Mouse (Mus musculus) cerebellum, postnatal 25 days (tissue): ENCODE data around the gene Gm5269.

ENCODE experiments used
- DNase-seq, 2 experiments: peaks; one replicate each; pipeline ENCODE4 v3.0.0; 2021; ENCODE audit warnings: mixed read lengths in 2 of 2

Gm5269 gene

DNA sequence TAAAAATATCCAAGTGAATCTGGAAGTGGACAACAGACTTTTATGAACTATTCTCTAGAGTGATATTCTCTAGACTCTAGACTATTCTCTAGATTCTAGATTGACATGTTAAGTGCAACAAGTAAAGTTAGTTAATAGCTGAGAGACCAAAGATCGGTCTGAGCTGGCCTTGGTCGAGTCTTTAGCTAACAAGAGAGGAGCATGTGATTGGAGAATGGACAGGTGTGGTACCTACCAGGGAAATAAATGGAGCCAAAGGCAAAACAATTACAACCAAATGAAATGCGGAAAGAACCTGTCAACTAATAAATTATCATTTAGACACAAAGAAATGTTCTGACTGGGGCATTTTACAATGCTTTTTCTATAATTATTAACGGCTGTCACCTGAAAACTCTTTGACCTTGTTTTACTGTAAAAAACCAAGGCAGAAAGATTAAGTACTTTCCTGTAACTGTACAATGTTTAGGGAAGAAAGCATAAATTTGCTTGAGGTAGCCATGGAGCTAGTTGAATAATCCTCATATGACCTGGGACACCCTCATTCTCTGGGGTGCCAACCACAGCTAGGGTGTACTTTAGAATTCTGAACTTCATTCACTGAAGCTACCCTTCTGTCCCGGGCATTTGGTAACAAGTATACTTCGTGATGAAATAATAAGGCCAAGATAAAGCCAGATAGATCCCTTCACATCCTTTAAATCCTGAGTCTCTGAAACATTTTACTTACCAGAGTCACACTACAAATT, 13.4 kb downstream of the Gm5269 start:
- DNase-seq: no peak

DNA sequence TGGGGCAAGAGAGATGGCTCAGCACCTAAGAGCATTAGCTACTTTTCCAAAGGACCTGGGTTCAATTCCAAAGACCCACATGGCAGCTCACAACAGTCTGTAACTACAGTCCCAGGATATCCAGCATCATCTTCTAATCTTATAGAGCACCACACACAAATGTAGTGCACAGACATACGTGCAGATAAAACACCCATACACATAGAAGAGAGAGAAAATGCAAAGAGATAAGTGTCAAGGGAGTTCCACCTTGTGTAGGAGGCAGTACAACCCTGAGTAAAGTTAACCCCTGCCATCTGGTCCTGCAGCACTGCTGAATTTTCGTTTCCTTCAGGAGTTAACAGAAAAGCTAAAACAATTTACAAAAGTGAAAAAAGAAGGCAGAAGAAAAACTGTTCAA, 14.4 kb downstream of the Gm5269 start:
- DNase-seq: no peak

DNA sequence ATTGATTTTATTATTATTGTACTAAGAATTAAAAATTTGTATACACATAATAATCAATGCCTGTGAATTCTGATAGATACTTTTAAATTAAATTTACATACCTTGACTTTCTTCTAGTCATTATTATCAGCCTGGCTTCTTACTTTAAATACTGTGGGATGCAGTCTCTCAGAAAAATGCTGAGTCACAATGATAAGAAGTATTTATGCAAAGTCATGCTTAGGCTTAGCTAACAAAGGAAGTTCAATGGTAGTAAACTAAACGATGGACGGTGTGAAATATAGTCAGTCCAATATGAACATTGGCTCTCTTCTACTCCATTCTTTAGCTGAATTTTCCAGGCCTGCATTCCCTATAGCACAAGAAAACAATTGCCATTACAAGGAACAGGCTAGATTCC, 16.8 kb downstream of the Gm5269 start:
- DNase-seq: no peak

DNA sequence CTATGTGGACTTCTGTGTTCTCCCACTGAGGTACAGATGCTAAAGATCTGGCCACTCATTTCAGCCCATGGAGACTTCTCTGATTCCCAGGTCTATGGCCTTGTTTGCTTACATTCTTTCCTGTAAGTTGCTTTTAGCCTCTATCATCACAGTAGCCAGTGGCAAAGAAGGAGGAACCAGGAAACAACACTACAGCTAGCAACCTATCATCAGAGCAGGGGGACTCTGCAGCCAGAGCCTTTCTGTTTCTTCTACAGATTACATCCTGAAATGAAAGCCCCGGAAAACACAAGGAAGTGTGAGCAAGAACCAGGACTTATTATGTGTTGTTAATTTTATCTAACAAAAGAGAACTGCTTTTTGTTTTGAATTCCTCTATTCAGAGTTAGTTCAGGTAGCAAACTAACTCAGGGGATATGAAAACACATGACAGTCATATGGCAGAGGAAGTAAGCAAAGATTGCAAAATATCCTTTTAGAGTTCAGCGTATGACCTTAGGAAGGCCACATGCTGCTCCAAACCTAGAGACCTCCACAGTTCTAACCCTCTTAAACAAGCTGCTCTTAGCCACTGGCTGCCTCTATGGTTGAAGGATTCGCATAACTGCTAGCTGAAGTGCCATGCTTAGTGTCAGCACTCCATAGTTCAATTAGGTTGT, 21.5 kb downstream of the Gm5269 start:
- no peak for DNase-seq

DNA sequence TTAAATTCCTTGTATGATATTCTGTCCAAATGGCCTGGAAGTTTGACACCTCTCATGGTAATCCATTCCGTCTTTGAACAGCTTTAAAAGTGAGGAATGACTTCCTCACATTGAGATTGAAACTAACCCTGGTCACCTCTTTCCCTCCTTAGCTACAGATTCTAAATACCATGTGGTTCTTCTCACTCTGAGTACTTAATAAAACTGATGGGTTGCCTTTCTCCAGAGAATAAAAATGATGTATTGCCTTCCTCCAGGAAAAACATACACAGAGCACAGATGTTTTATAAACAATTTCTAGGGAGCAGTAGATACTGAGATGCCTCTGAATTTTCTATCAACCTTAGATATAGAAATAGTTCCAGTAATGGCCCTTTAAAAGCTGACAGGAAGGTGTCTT, 22.0 kb downstream of the Gm5269 start:
- DNase-seq: no peak

DNA sequence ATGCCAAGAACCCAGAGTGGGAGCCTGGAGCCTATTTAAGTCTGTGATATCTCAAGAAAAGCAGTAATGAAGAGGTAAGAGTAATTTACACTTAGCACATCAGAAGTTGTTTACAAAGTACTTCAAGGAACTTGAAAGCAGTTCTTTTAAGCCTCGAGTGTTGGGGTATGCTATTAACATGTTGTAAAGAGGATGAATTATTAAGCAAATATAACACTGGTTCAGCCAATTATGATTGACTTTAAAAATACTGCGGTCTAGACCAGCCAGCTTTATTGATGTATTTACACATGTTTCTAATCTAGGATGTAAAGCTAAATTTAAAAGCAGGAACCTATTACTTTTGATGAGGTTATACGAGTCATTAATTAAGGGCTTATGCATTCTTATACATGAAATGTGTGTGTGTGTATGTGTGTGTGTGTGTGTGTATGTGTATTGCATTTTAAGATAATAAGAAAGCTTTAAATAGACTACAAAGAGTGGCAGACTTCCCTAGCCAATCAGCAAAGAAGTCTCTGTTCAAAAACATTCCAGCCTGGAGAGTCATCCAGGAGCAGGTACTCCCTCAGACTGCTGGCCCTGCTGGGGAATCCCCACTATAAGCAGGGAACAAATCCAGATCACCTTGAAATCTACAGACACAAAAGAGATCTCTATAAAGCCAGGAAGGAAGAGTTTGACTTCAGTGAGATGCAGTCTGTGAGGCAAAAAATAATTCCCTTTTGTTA, 23.6 kb downstream of the Gm5269 start:
- DNase-seq: no peak

DNA sequence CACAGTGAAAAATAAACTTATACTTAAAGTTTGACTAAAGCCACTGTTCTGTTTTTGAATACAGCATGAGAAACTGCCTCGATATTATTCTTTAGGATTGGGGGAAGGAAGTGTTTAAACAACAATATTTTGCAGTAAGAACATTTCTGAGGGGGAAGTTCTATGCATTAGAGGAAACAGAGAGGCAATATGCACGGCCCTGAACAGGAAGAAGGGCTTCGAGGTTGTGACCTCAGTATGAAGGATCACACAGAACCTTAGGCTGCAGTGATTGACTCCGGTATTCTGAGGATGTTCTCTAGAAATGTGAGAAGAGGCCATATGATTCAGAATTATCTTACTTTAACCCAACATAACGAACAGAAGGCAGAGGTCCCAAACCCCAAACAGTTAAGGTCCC, 24.3 kb downstream of the Gm5269 start:
- DNase-seq: no peak

DNA sequence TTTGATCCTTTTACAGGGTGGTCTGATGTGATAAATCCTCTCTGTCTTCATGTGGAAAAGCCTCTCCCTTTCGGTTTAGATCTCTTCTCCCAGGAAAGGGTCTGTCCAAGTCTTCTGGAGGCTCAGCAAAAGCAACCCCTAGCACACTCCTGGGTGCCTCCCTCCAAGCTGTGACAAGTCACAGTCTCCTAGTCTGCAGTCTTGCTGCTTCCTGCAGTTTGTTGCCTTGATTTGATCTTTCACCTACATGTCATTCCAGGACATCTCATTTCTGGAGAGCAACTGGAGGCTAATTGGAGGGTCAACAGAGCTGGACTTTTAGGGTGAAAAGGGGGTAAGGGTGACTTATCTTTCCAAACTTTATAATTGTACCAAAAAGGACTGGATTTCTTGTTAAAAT, 24.8 kb downstream of the Gm5269 start:
- no peak for DNase-seq

DNA sequence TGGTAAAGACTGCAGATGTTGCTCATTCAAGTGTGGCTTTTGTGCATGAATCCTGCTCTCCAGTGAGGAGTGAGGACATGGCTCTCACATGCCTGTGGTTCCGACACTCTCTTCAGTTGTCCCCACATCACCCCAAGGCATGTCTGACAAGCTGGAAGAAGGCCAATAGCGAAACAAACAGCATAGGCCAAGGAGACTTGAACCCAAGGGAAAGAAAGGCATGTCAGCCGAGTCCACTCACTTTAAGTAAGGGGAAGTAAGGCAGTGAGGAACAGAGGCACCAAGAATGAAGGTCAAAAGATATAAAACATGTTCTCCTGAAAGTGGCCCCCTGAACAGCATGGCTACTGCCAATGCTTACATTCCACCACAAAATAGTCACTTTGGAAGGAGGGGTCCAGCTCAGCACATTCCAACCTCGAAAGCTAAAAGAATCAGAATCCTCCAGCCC, 25.5 kb downstream of the Gm5269 start:
- no peak for DNase-seq

DNA sequence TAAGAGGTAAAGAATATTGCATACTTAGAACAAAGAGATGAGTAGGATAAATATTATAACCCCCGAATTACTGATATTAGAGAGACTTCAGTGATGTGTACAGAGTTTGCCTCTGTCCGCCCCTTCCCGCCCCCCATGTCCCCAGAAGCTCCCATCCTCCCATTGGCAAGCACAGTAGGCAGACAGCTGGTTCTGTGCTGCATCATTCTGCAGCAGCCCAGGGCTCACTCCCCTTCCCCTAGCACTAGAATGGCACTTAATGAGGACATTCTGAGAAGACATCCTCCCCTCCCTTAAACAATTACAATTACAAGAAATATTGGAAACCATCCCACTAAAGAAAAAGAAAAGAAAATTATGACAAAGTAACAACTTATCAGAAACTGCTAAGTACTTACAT, 26.4 kb downstream of the Gm5269 start:
- no peak for DNase-seq

DNA sequence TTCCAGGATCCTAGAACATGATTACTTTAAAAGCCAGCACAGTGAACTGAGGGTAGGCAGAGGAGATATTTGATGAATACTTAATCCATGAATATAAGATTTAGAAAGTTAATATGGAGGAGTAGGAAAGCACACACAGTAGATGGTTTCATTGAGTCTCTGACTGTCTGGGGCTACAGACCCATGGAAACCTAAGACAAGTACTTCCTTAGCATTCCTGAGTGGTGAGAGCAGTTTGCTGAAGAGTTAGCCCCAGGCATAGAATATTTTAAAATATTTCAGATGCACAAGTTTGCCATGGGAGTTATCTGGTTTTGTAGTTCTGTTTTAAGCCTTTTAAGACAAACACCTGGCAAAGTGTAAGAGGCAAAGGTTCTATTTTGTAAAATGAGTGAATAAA, 28.9 kb downstream of the Gm5269 start:
- no peak for DNase-seq

DNA sequence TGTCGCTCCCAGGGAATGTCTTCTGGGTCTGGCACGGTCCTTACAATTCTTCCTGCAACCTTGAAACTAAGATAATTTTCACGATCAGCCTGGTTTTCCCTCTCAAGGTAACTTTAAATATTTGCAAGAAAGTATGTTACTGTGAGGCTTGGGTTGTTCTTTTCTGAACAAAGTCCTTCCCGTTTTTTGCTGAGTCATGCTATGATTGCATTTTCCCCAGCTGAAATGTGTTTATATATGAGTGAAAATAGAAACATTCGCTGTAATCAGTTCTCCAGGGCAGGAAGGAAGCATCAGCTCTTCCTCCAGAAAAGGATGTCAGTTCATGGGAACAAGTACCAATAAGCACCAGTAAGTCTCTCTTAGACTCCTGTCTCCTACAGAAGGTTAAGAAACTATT, 29.7 kb downstream of the Gm5269 start:
- no peak for DNase-seq

DNA sequence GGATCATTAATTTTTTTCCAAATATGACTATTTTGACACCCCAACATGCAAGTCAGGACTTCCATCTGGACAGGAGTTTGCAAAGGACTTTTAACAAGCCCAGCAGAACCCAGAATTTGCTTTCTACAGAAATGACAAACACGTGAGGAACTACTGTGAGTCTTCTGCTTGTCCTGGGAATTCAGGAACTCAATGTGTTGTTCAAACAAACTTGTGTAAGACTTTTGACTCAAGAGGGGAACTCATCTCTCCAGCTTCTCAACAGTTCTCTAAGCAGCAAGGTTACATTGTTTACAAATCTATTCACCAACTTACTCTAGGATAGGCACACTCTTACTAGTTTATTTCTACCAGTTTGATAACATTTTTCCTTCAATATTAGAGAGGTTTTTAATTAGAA, 32.0 kb downstream of the Gm5269 start:
- no peak for DNase-seq

DNA sequence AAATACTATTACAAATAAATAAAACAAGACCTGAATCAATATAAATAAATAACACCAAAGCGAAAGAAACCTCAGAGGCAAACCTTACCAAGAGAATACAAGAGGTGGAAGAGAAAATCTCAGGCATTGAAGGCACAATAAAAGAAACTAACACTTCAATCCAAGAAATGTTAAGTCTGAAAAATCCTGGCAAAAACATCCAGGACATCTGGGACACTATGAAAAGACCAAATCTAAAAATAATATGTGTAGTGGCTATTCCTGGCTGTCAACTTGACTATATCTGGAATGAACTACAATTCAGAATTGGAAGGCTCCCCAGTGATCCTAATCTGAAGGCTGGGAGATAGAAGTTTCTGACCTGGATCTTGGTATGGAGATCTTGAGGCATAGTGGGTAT, 44.6 kb downstream of the Gm5269 start:
- DNase-seq: no peak
